Mouse (Mus musculus) spleen, postnatal 0 days (tissue): ENCODE measurements around the gene Tas1r2. TPM values are rescaled to one million over a fixed set of nuclear protein-coding genes. Genes with fewer than 3 reads are reported as not detected.

Source experiments
- polyA plus RNA-seq: library from polyadenylated mRNA; unstranded; fragments of >200 nt; fragmentation: Nextera tagmentation; extraction: Ambion mirVana; gene quantifications from 2 replicates; pipeline ENCODE4 v1.2.1, GENCODE M21; 2015

Gene Tas1r2
- polyA plus RNA-seq = not detected in 2 replicates

GRCm38 (mm10) chr4:139653238-139653637, at the start of gene Tas1r2:
Gene Tas1r2 (plus strand): TSS chr4:139653538.

DNA sequence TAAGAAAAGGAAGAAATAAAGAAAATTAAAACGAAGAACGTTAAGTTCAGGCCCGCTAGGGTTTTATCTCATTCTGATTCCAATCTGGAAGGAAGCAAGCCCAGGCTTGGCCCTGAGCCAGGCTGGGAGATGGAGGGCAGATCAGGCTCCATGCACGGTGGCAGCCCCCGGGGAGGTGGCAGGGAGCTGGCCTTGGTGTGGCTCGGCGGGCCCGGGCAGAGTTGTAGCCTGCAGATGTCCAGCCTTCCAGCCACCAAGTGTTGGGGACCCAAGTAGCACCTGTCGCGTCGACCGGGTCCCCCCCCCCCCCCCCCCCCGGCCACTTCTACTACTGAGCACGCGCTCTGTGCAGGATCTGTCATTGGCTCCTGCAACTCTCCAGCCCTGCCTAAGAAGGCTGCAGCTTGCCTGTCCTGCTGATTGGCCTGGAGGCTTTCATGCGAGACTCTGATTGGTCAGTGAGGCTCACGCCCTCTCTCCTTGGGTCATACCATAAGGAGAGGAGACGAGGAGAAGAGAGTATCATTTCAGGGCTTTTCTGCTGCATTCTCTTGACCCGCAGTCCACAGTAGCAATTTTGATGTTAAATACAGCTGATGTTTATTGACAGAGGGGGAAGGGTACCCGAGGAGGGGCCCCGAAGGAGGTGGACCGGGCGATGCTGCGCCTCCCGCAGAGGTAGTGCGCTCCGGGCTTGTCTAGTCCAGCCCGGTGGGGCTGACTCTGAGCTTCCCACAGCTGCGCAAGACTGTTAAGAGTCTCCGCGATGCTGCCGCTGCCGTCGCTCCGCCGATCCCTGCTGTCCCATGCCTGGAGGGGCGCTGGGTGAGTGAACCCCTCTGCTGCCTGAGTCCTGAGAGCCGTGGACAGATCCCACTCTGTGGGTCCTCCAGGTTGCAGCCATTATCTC, 30.7 kb upstream of the Tas1r2 start, which contains the start of gene Aldh4a1:
Gene Aldh4a1, plus strand, starts transcription at position 494 of the 910 bp plus-strand sequence.

Other genes starting within 250 kb of the Tas1r2 start
- 1.7 and 2.7 TPM in 2 replicates for gene Iffo2, start 123.0 kb upstream of the Tas1r2 start, polyA plus RNA-seq
- gene Gm21969, start 50.4 kb upstream of the Tas1r2 start, polyA plus RNA-seq = not detected in 2 replicates
- gene Aldh4a1, start 30.7 kb upstream of the Tas1r2 start, polyA plus RNA-seq = 4.7 and 5.9 TPM in 2 replicates
- gene Pax7, start 180.0 kb downstream of the Tas1r2 start, polyA plus RNA-seq = not detected in 2 replicates